Mouse (Mus musculus): ENCODE data around the gene Hs6st2. TPM values are rescaled to one million over a fixed set of nuclear protein-coding genes. Genes with fewer than 3 reads are reported as not detected.

Gene Hs6st2
- polyA plus RNA-seq, 1 experiment from 2014 or later, result 50.4 TPM

- H3K4me3 ChIP-seq, result no peak overlapping the region
- 44% methylated on average over 5 of the region's 5 CpGs for WGBS
- H3K4me1 ChIP-seq, result no peaks in the 10 kb centered on the region
- no peak overlapping the region for H3K4me2 ChIP-seq (replicated peaks)
- H3K36me3 ChIP-seq, result no peaks in the 10 kb centered on the region
- no peak overlapping the region for H3K9ac ChIP-seq (replicated peaks)
- no peaks in the 10 kb centered on the region for H3K27me3 ChIP-seq
- ATAC-seq (replicated peaks), result no peak
- no peaks in the 10 kb centered on the region for H3K9me3 ChIP-seq
- H3K27ac ChIP-seq (replicated peaks), result peak overlapping the region; percentile 37
Measured at GRCm38 (mm10) chrX:51539626-51540025, 142.0 kb downstream of the Hs6st2 start.

- no peak overlapping the region for H3K9ac ChIP-seq (replicated peaks)
- 93% methylated on average over 3 of the region's 3 CpGs for WGBS
- H3K27ac ChIP-seq (replicated peaks), result no peak overlapping the region
- no peaks in the 10 kb centered on the region for H3K27me3 ChIP-seq
- ATAC-seq (replicated peaks), result no peak
- H3K4me1 ChIP-seq, result no peaks in the 10 kb centered on the region
- H3K4me3 ChIP-seq, result no peak overlapping the region
- H3K36me3 ChIP-seq, result no peaks in the 10 kb centered on the region
- no peak overlapping the region for H3K4me2 ChIP-seq (replicated peaks)
- no peaks in the 10 kb centered on the region for H3K9me3 ChIP-seq
Measured at GRCm38 (mm10) chrX:51537082-51537481, 144.6 kb downstream of the Hs6st2 start.

- H3K4me3 ChIP-seq, result no peak overlapping the region
- H3K9me3 ChIP-seq, result no peaks in the 10 kb centered on the region
- no peaks in the 10 kb centered on the region for H3K36me3 ChIP-seq
Measured at GRCm38 (mm10) chrX:51535226-51535625, 146.4 kb downstream of the Hs6st2 start.

GRCm38 (mm10) chrX:51531136-51531535 is 150.5 kb downstream of the Hs6st2 start:
- no peak overlapping the region for H3K27ac ChIP-seq (replicated peaks)
- H3K9ac ChIP-seq (replicated peaks), result no peak overlapping the region
- H3K4me1 ChIP-seq, result no peaks in the 10 kb centered on the region
- no peak overlapping the region for H3K4me3 ChIP-seq
- H3K27me3 ChIP-seq, result no peaks in the 10 kb centered on the region
- WGBS, result 55% methylated on average over 1 of the region's 1 CpGs
- ATAC-seq (replicated peaks), result no peak
- no peaks in the 10 kb centered on the region for H3K9me3 ChIP-seq
- H3K4me2 ChIP-seq (replicated peaks), result no peak overlapping the region
- no peaks in the 10 kb centered on the region for H3K36me3 ChIP-seq

More at GRCm38 (mm10) chrX:51535226-51535625, 146.4 kb downstream of the Hs6st2 start:
- no peak overlapping the region for H3K4me2 ChIP-seq (replicated peaks)
- no peaks in the 10 kb centered on the region for H3K4me1 ChIP-seq
- no peaks in the 10 kb centered on the region for H3K27me3 ChIP-seq
- 85% methylated on average over 6 of the region's 6 CpGs for WGBS
- no peak for ATAC-seq (replicated peaks)
- H3K27ac ChIP-seq (replicated peaks), result no peak overlapping the region
- no peak overlapping the region for H3K9ac ChIP-seq (replicated peaks)

- Histone ChIP-seq H3K36me3 (no peaks in the 10 kb centered on the region), H3K27ac (replicated peaks) (no peak overlapping the region), H3K4me2 (replicated peaks) (no peak overlapping the region), H3K9ac (replicated peaks) (no peak overlapping the region), H3K4me1 (no peaks in the 10 kb centered on the region), H3K4me3 (no peak overlapping the region), H3K9me3 (no peaks in the 10 kb centered on the region), H3K27me3 (no peaks in the 10 kb centered on the region)
- ATAC-seq (replicated peaks), result no peak
Measured at GRCm38 (mm10) chrX:51528601-51529000, 153.1 kb downstream of the Hs6st2 start.

GRCm38 (mm10) chrX:51514831-51515230 is 166.8 kb downstream of the Hs6st2 start:
- WGBS, result 20% methylated on average over 1 of the region's 1 CpGs
- no peak overlapping the region for H3K27ac ChIP-seq (replicated peaks)
- no peak for ATAC-seq (replicated peaks)

GRCm38 (mm10) chrX:51506526-51506925 is 175.1 kb downstream of the Hs6st2 start:
- Histone ChIP-seq H3K9ac (replicated peaks) (no peak overlapping the region), H3K9me3 (no peaks in the 10 kb centered on the region), H3K4me2 (replicated peaks) (no peak overlapping the region), H3K27me3 (no peaks in the 10 kb centered on the region), H3K36me3 (no peaks in the 10 kb centered on the region), H3K4me3 (no peak overlapping the region), H3K4me1 (no peaks in the 10 kb centered on the region), H3K27ac (replicated peaks) (no peak overlapping the region)
- ATAC-seq (replicated peaks), result no peak
- WGBS, result 48% methylated on average over 4 of the region's 4 CpGs

More at GRCm38 (mm10) chrX:51514831-51515230, 166.8 kb downstream of the Hs6st2 start:
- Histone ChIP-seq H3K27me3 (no peaks in the 10 kb centered on the region), H3K9me3 (no peaks in the 10 kb centered on the region), H3K4me3 (no peak overlapping the region), H3K4me1 (no peaks in the 10 kb centered on the region), H3K36me3 (no peaks in the 10 kb centered on the region), H3K4me2 (replicated peaks) (no peak overlapping the region), H3K9ac (replicated peaks) (no peak overlapping the region)

- no peak overlapping the region for H3K27ac ChIP-seq (replicated peaks)
- no peaks in the 10 kb centered on the region for H3K36me3 ChIP-seq
- H3K9me3 ChIP-seq, result no peaks in the 10 kb centered on the region
- H3K27me3 ChIP-seq, result no peaks in the 10 kb centered on the region
- H3K4me1 ChIP-seq, result no peaks in the 10 kb centered on the region
- H3K4me3 ChIP-seq, result no peak overlapping the region
- WGBS, result 63% methylated on average over 1 of the region's 1 CpGs
- H3K9ac ChIP-seq (replicated peaks), result no peak overlapping the region
- H3K4me2 ChIP-seq (replicated peaks), result no peak overlapping the region
- ATAC-seq (replicated peaks), result 0 out of 2 replicates have a peak, but pooled peaks have one; percentile 35
Measured at GRCm38 (mm10) chrX:51505691-51506090, 176.0 kb downstream of the Hs6st2 start.

GRCm38 (mm10) chrX:51503781-51504471 is 177.7 kb downstream of the Hs6st2 start:
- peak; percentile 67; the same call in 1 of the 2 replicates for ATAC-seq (replicated peaks)
- Histone ChIP-seq H3K9ac (replicated peaks) (no peak overlapping the region), H3K9me3 (no peaks in the 10 kb centered on the region), H3K4me3 (no peak overlapping the region), H3K36me3 (no peaks in the 10 kb centered on the region), H3K4me2 (replicated peaks) (no peak overlapping the region), H3K27ac (replicated peaks) (no peak overlapping the region), H3K4me1 (no peaks in the 10 kb centered on the region), H3K27me3 (no peaks in the 10 kb centered on the region)
- 34% methylated on average over 7 of the region's 7 CpGs for WGBS

GRCm38 (mm10) chrX:51497831-51498230 is 183.8 kb downstream of the Hs6st2 start:
- Histone ChIP-seq H3K4me2 (replicated peaks) (no peak overlapping the region), H3K27ac (replicated peaks) (no peak overlapping the region), H3K4me1 (no peaks in the 10 kb centered on the region), H3K27me3 (no peaks in the 10 kb centered on the region), H3K36me3 (no peaks in the 10 kb centered on the region), H3K9me3 (no peaks in the 10 kb centered on the region), H3K9ac (replicated peaks) (no peak overlapping the region), H3K4me3 (no peak overlapping the region)
- no peak for ATAC-seq (replicated peaks)
- WGBS, result 40% methylated on average over 1 of the region's 1 CpGs

GRCm38 (mm10) chrX:51488374-51488773 is 193.3 kb downstream of the Hs6st2 start:
- H3K4me3 ChIP-seq, result no peak overlapping the region
- no peaks in the 10 kb centered on the region for H3K27me3 ChIP-seq
- H3K36me3 ChIP-seq, result no peaks in the 10 kb centered on the region
- no peak overlapping the region for H3K9ac ChIP-seq (replicated peaks)
- ATAC-seq (replicated peaks), result no peak
- no peaks in the 10 kb centered on the region for H3K9me3 ChIP-seq
- H3K27ac ChIP-seq (replicated peaks), result no peak overlapping the region
- H3K4me1 ChIP-seq, result no peaks in the 10 kb centered on the region
- no peak overlapping the region for H3K4me2 ChIP-seq (replicated peaks)

GRCm38 (mm10) chrX:51469411-51469810 is 212.2 kb downstream of the Hs6st2 start:
- H3K4me3 ChIP-seq, result no peak overlapping the region
- WGBS, result 27% methylated on average over 4 of the region's 4 CpGs
- 0 out of 2 replicates have a peak, but pooled peaks have one; percentile 29 for ATAC-seq (replicated peaks)
- H3K36me3 ChIP-seq, result no peaks in the 10 kb centered on the region
- H3K4me2 ChIP-seq (replicated peaks), result no peak overlapping the region
- H3K27me3 ChIP-seq, result no peaks in the 10 kb centered on the region
- H3K4me1 ChIP-seq, result no peaks in the 10 kb centered on the region
- no peak overlapping the region for H3K9ac ChIP-seq (replicated peaks)
- H3K9me3 ChIP-seq, result no peaks in the 10 kb centered on the region
- no peak overlapping the region for H3K27ac ChIP-seq (replicated peaks)

GRCm38 (mm10) chrX:51461413-51461812 is 220.2 kb downstream of the Hs6st2 start:
- no peaks in the 10 kb centered on the region for H3K4me1 ChIP-seq
- H3K9me3 ChIP-seq, result no peaks in the 10 kb centered on the region
- 85% methylated on average over 3 of the region's 3 CpGs for WGBS
- H3K4me3 ChIP-seq, result no peak overlapping the region
- no peak overlapping the region for H3K9ac ChIP-seq (replicated peaks)
- no peak for ATAC-seq (replicated peaks)
- no peak overlapping the region for H3K27ac ChIP-seq (replicated peaks)
- no peaks in the 10 kb centered on the region for H3K36me3 ChIP-seq
- no peaks in the 10 kb centered on the region for H3K27me3 ChIP-seq
- no peak overlapping the region for H3K4me2 ChIP-seq (replicated peaks)

All from forebrain, embryonic 15.5 days (tissue).